Mouse (Mus musculus) heart, adult 10 weeks (tissue): ENCODE measurements around the gene Arf6. TPM values are rescaled to one million over a fixed set of nuclear protein-coding genes. Genes with fewer than 3 reads are reported as not detected.

Source experiments
- polyA plus RNA-seq: library from polyadenylated mRNA; stranded (reverse); fragments of 350-450 nt; fragmentation: Illumina TruSeq; extraction: RNeasy Lipid Tissue Mini Kit (QIAGEN cat#74804); gene quantifications from one replicate; pipeline ENCODE4 v1.2.3, GENCODE M21; 2014; ENCODE audit warnings: low read depth, low replicate concordance

The Arf6 gene
- polyA plus RNA-seq: 27.4 TPM

GRCm38 (mm10) chr12:69371854-69372671, at the start of gene Arf6, which contains the start of gene Gm9887:
Arf6 (plus strand) TSS chr12:69372150.
Gm9887 (minus strand) TSS chr12:69372458.

GRCm38 (mm10) chr12:69356546-69357299, 15.2 kb upstream of the Arf6 start, which contains the start of gene Nemf:
Nemf (minus strand) TSS chr12:69357165.

Other genes with a start within 250 kb of the Arf6 start
- gene Rps29, start 213.0 kb upstream of the Arf6 start, polyA plus RNA-seq: 1,988 TPM
- gene Lrr1, start 203.3 kb upstream of the Arf6 start, polyA plus RNA-seq: not detected
- gene Rpl36al, start 188.1 kb upstream of the Arf6 start, polyA plus RNA-seq: 293 TPM
- gene Mgat2, start 188.0 kb upstream of the Arf6 start, polyA plus RNA-seq: 19.7 TPM
- 2.6 TPM for gene Gm49383, start 175.0 kb upstream of the Arf6 start, polyA plus RNA-seq
- gene Dnaaf2, start 173.7 kb upstream of the Arf6 start, polyA plus RNA-seq: 0.97 TPM
- 2.7 TPM for gene Gm49384, start 167.9 kb upstream of the Arf6 start, polyA plus RNA-seq
- gene Pole2, start 144.0 kb upstream of the Arf6 start, polyA plus RNA-seq: not detected
- gene Klhdc1, start 131.0 kb upstream of the Arf6 start, polyA plus RNA-seq: 41.6 TPM
- 112 TPM for gene Klhdc2, start 75.5 kb upstream of the Arf6 start, polyA plus RNA-seq
- 22.9 TPM for gene Nemf, start 15.0 kb upstream of the Arf6 start, polyA plus RNA-seq
- gene Gm9887, start 308 bp downstream of the Arf6 start, polyA plus RNA-seq: not detected
- 3.2 TPM for gene Vcpkmt, start 210.9 kb downstream of the Arf6 start, polyA plus RNA-seq